ENCODE assay signal across 8 mouse cellular contexts in the genomic region with DNA sequence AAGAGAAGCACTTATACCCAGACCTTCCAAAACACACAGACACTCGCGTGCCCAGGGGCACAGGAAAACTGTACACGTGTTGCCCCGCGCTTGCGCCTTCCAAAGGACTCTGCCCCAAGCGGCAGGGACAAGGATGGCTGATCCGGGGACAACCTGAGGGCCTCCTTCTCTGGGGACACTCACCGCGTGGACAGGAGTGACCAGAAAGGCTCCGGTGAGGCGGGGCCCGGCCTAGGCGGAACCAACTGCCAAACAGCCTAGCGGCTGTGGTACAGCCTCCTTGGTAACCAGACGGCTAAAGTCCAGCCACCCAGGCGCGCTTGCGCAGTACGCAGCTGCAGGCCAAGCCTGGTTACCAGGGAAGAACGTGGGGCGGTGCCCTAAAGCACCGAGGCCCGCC. TPM values are rescaled to one million over a fixed set of nuclear protein-coding genes. Genes with fewer than 3 reads are reported as not detected.
DNase-seq lines count a peak whose midpoint lies in the region; ATAC-seq lines count a peak whose summit lies in the region.

TSS of gene Abhd14b (plus strand) at position 112 of the 400 bp plus-strand sequence.
TSS of gene Abhd14a (minus strand) at position 331 of the 400 bp plus-strand sequence.

- no peaks in the 10 kb centered on the region for H3K27me3 ChIP-seq in hindbrain, embryonic 11.5 days (ENCODE audit: control insufficient read depth, insufficient read depth, low read length)

- no peaks in the 10 kb centered on the region for H3K36me3 ChIP-seq in hindbrain, embryonic 11.5 days (ENCODE audit: control insufficient read depth, insufficient read depth, low read length)

- no peaks in the 10 kb centered on the region for H3K9me3 ChIP-seq in hindbrain, embryonic 11.5 days (ENCODE audit: control insufficient read depth, low read length)

- H3K9ac ChIP-seq in hindbrain, embryonic 11.5 days (ENCODE audit: low read depth, low read length) = peak within 1 kb of the TSS; percentile 60

- H3K4me1 ChIP-seq in hindbrain, embryonic 11.5 days (replicated peaks; ENCODE audit: control insufficient read depth, insufficient read depth, low read length) = peaks cover 8% of the 10 kb centered on the region

- H3K4me2 ChIP-seq in hindbrain, embryonic 11.5 days (replicated peaks; ENCODE audit: low read depth, low read length) = peak within 1 kb of the TSS; percentile 58

- WGBS in hindbrain, embryonic 11.5 days = under 1% methylated on average over 24 of the region's 24 CpGs

- ATAC-seq in hindbrain, embryonic 11.5 days (ENCODE audit: low FRiP score) = peak; percentile 75

- peak within 1 kb of the TSS; percentile 54; the same call in 1 of the 2 replicates for H3K27ac ChIP-seq in hindbrain, embryonic 11.5 days (ENCODE audit: low read depth, low read length)

- peak within 1 kb of the TSS; percentile 36 for H3K4me3 ChIP-seq in hindbrain, embryonic 11.5 days (ENCODE audit: low read depth, low read length)

- DNase-seq in MEL-GATA-1-ER (ENCODE audit: extremely low read depth, low read depth) = peak; percentile 66
- peak; percentile 94 for DNase-seq in cerebellum, adult 8-10 months
- DNase-seq in frontal cortex, adult 2 months (ENCODE audit: extremely low spot score in 1 of 2, low spot score in 1 of 2) = peak; percentile 84 to 96
- peak; percentile 92 for DNase-seq in hindbrain, embryonic 11.5 days (ENCODE audit: low spot score)
- peak; percentile 88 to 93 for DNase-seq in layer of hippocampus, postnatal 10 days (ENCODE audit: low spot score in 2 of 2)
- peak; percentile 95 for DNase-seq in lung, postnatal 10 days
- DNase-seq in ovary, postnatal 36 days (ENCODE audit: low spot score) = peak; percentile 94
- DNase-seq in thymus, postnatal 25 days = peak; percentile 77

RNA-seq across cellular contexts. Expression of gene Abhd14b, which starts in this region (rescaled TPM):
- 29.0 and 36.5 TPM in 2 replicates for polyA plus RNA-seq in frontal cortex, adult 2 months (2012; rRNA removed)
- polyA plus RNA-seq in hindbrain, embryonic 11.5 days (2014; fragmentation: Nextera tagmentation; extraction: Ambion mirVana) = 4.2 and 6.0 TPM in 2 replicates
- 10 to 100 TPM in 1 of 2 experiments, 1 to 10 TPM in 1; 9.9 to 10.6 TPM for total RNA-seq in layer of hippocampus, postnatal 10 days (2021)

RNA-seq across cellular contexts. Expression of gene Abhd14a, which starts in this region (rescaled TPM):
- 73.6 and 78.1 TPM in 2 replicates for polyA plus RNA-seq in frontal cortex, adult 2 months (2012; rRNA removed)
- 31.2 and 34.7 TPM in 2 replicates for polyA plus RNA-seq in hindbrain, embryonic 11.5 days (2014; fragmentation: Nextera tagmentation; extraction: Ambion mirVana)
- total RNA-seq in layer of hippocampus, postnatal 10 days (2021) = 10 to 100 TPM; 51.1 to 53.2 TPM

Comparison
In these comparisons a context has a peak if more than half of its experiments do, and no peak if none do; other contexts are left out.
1. Peak in every context shown above with its lines: DNase-seq, ATAC-seq, H3K4me3 ChIP-seq and H3K27ac ChIP-seq.